Mouse (Mus musculus): ENCODE measurements around the gene Tgfb3.

DNA sequence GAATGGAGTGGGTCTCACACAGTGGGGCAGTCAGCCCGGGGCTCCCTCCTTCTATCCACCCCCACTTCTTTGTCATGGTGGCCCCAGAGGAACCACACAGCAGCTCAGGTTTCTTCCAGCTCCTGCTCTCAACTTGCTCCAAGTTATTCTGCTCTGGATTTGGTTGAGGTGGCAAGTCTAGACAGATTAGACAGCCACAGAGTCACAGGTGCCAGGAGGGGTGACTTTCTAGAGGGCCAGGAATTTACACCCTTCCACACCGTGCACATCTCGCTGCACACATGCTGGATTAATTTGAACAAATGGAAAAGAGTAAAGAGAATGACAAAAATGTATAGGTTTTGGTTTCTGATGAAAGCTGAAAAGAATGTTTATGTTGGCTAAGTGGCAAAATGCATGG, 21.9 kb upstream of the Tgfb3 start:
- no peak for TF ChIP-seq POLR2A (IDR thresholded peaks at IDR 0.05; ENCODE audit: insufficient read depth, low read depth, low read length)
- no peak for TF ChIP-seq CTCF (IDR thresholded peaks at IDR 0.05; ENCODE audit: insufficient read depth, low read depth, low read length)
